Mouse (Mus musculus): ENCODE data around the gene Catsperd.

DNA sequence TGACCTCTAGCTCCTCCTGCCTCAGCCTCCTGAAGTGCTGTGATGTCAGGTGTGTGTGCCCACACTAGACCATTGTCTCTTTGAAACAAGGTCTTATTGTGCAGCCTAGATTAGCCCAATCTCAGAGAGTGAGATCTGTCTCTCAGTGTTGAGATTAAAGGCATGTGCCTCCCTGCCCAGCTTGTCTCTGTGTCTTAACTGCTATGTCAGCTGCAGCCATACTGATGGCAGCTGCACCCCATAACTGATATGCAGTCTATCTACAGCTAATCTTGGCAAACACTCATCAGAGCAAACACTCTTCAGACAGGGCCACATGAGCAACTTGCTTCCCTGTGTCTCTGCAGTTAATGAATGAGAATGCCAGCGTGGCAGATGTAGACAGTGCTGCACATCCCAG, 78.6 kb downstream of the Catsperd start:
- TF ChIP-seq POLR2A (IDR thresholded peaks at IDR 0.05; ENCODE audit: low read depth, low read length) (no peak), CTCF (conservative IDR thresholded peaks at IDR 0.05; ENCODE audit: insufficient read depth, insufficient read length, low read depth, low read length) (no peak)

Data from kidney, adult 2 months (tissue).